Mouse (Mus musculus): Measurements from ENCODE around the gene 1700029H14Rik.

GRCm38 (mm10) chr8:13519503-13519902, 42.8 kb downstream of the 1700029H14Rik start:
- TF ChIP-seq CTCF (IDR thresholded peaks at IDR 0.05; ENCODE audit: insufficient read depth, low read depth, low read length) (no peak), POLR2A (IDR thresholded peaks at IDR 0.05; ENCODE audit: insufficient read depth, low read depth, low read length) (no peak)
